Mouse (Mus musculus): Measurements from ENCODE around the gene Tra2a.

- TF ChIP-seq TAL1 (IDR thresholded peaks at IDR 0.05; ENCODE audit: low read length) (no peak), GATA1 (IDR thresholded peaks at IDR 0.05; ENCODE audit: low read length) (no peak)
Observed at GRCm38 (mm10) chr6:49259711-49260110, 4.1 kb downstream of the Tra2a start.

Measured in erythroblast, embryonic 14.5 days (primary cell).